Mouse (Mus musculus): ENCODE data around the gene Cpxm1. TPM values are rescaled to one million over a fixed set of nuclear protein-coding genes. Genes with fewer than 3 reads are reported as not detected.
A peak's percentile ranks its signal among the peaks of the same experiment; 100 is the strongest.

Gene Cpxm1
- polyA plus RNA-seq, 2 experiments: 108 to 112 TPM

DNA sequence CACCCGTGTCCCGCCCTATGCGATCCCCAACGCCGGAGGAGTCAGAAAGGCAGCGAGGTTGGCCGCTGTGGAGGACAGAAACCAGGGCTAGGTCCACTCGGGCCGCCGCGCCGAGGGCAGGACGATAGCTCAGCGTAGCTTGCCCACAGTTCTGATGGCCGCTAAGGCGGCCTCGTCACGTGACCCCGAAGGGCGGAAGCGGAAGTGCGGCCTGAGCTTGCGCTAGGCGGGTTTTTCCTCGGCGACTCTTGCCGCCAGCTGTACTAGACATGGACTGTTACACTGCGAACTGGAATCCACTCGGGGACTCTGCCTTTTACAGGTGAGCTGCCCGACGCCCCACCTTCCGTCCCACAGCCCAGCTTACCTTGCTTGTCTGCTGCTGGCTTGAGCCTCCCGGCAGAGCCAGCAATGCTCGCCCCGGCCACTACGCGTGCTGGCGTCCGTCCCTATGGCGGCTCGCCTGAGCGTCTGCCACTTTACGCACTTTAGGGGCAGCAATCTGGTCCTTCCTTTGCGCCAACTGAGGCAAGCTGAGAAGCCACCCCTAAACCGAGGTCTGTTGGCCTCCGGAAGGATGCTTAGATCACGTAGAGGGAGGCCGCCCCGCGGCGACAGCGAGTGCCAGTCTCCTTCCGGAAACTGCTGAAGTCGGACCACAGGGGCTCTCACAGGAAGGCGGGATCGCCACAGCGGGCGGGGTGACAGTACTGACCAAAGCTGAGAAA lies 26.9 kb upstream of the Cpxm1 start, which contains the start of the genes Vps16 and Pced1a:
Vps16 (plus strand) TSS at position 214 of the 728 bp plus-strand sequence.
Pced1a (minus strand) TSS at position 576 of the 728 bp plus-strand sequence.
- peaks cover 17% of the 10 kb centered on the region for H3K4me1 ChIP-seq (ENCODE audit: control insufficient read depth, insufficient read depth, low read length)
- peak; percentile 80; the same call in 1 of the 2 replicates for TF ChIP-seq POLR2A (IDR thresholded peaks at IDR 0.05; ENCODE audit: borderline replicate concordance, extremely low read depth, insufficient read depth, insufficient read length)
- peak within 1 kb of the TSS; percentile 89 for H3K4me2 ChIP-seq (replicated peaks; ENCODE audit: low read depth, low read length, severe bottlenecking)
- peak within 1 kb of the TSS; percentile 70 for H3K9ac ChIP-seq (ENCODE audit: low read depth, low read length, severe bottlenecking)
- no peaks in the 10 kb centered on the region for H3K27me3 ChIP-seq (ENCODE audit: control insufficient read depth, insufficient read depth, low read length)
- peak within 1 kb of the TSS; percentile 95 for H3K27ac ChIP-seq (replicated peaks; ENCODE audit: low read depth, low read length)
- under 1% methylated on average over 58 of the region's 58 CpGs for WGBS
- peak within 1 kb of the TSS; percentile 71 for H3K4me3 ChIP-seq (replicated peaks; ENCODE audit: low read length)
- peak; percentile 97 for ATAC-seq (ENCODE audit: low FRiP score, low read depth)
- H3K9me3 ChIP-seq (ENCODE audit: control insufficient read depth, low read length): no peaks in the 10 kb centered on the region
- 0 out of 2 replicates have a peak, but pooled peaks cover 7% of the 10 kb centered on the region for H3K36me3 ChIP-seq (ENCODE audit: control insufficient read depth, insufficient read depth, low read length)
- peak; percentile 90 for DNase-seq (ENCODE audit: low spot score)

- Histone ChIP-seq H3K27ac (replicated peaks; ENCODE audit: low read depth, low read length) (peak overlapping the region; percentile 95), H3K4me2 (replicated peaks; ENCODE audit: low read depth, low read length, severe bottlenecking) (peak overlapping the region; percentile 89), H3K27me3 (ENCODE audit: control insufficient read depth, insufficient read depth, low read length) (no peaks in the 10 kb centered on the region), H3K9me3 (ENCODE audit: control insufficient read depth, low read length) (no peaks in the 10 kb centered on the region), H3K4me3 (replicated peaks; ENCODE audit: low read length) (peak overlapping the region; percentile 71), H3K36me3 (ENCODE audit: control insufficient read depth, insufficient read depth, low read length) (peaks cover 14% of the 10 kb centered on the region), H3K4me1 (ENCODE audit: control insufficient read depth, insufficient read depth, low read length) (peaks cover 17% of the 10 kb centered on the region), H3K9ac (ENCODE audit: low read depth, low read length, severe bottlenecking) (peak overlapping the region; percentile 70)
- DNase-seq (ENCODE audit: low spot score) (peak; percentile 68), ATAC-seq (ENCODE audit: low FRiP score, low read depth) (peak; percentile 74)
- whole genome bisulfite sequencing: 16% methylated on average over 45 of the region's 49 CpGs
- TF ChIP-seq POLR2A (IDR thresholded peaks at IDR 0.05; ENCODE audit: borderline replicate concordance, extremely low read depth, insufficient read depth, insufficient read length): no peak; the same call in 1 of the 2 replicates
These were observed 26.2 kb upstream of the Cpxm1 start for GRCm38 (mm10) chr2:130423397-130424125.

GRCm38 (mm10) chr2:130421781-130422620 lies 24.6 kb upstream of the Cpxm1 start:
- DNase-seq (ENCODE audit: low spot score) (no peak), ATAC-seq (ENCODE audit: low FRiP score, low read depth) (no peak)
- Histone ChIP-seq H3K27me3 (ENCODE audit: control insufficient read depth, insufficient read depth, low read length) (no peaks in the 10 kb centered on the region), H3K4me3 (replicated peaks; ENCODE audit: low read length) (no peak overlapping the region), H3K36me3 (ENCODE audit: control insufficient read depth, insufficient read depth, low read length) (peaks cover 17% of the 10 kb centered on the region), H3K4me2 (replicated peaks; ENCODE audit: low read depth, low read length, severe bottlenecking) (no peak overlapping the region), H3K4me1 (ENCODE audit: control insufficient read depth, insufficient read depth, low read length) (peaks cover 17% of the 10 kb centered on the region), H3K9me3 (ENCODE audit: control insufficient read depth, low read length) (no peaks in the 10 kb centered on the region), H3K9ac (ENCODE audit: low read depth, low read length, severe bottlenecking) (no peak overlapping the region), H3K27ac (replicated peaks; ENCODE audit: low read depth, low read length) (no peak overlapping the region)
- WGBS: 96% methylated on average over 26 of the region's 26 CpGs
- TF ChIP-seq POLR2A (IDR thresholded peaks at IDR 0.05; ENCODE audit: borderline replicate concordance, extremely low read depth, insufficient read depth, insufficient read length): no peak

GRCm38 (mm10) chr2:130414094-130414856 lies 16.9 kb upstream of the Cpxm1 start:
- DNase-seq (ENCODE audit: low spot score): no peak
- peaks cover 13% of the 10 kb centered on the region for H3K4me1 ChIP-seq (ENCODE audit: control insufficient read depth, insufficient read depth, low read length)
- peaks cover 14% of the 10 kb centered on the region for H3K36me3 ChIP-seq (ENCODE audit: control insufficient read depth, insufficient read depth, low read length)
- no peaks in the 10 kb centered on the region for H3K9me3 ChIP-seq (ENCODE audit: control insufficient read depth, low read length)
- WGBS: 81% methylated on average over 6 of the region's 6 CpGs
- H3K4me2 ChIP-seq (replicated peaks; ENCODE audit: low read depth, low read length, severe bottlenecking): no peak overlapping the region
- H3K4me3 ChIP-seq (replicated peaks; ENCODE audit: low read length): no peak overlapping the region
- H3K9ac ChIP-seq (ENCODE audit: low read depth, low read length, severe bottlenecking): no peak overlapping the region
- TF ChIP-seq POLR2A (IDR thresholded peaks at IDR 0.05; ENCODE audit: borderline replicate concordance, extremely low read depth, insufficient read depth, insufficient read length): no peak
- no peak for ATAC-seq (ENCODE audit: low FRiP score, low read depth)
- no peaks in the 10 kb centered on the region for H3K27me3 ChIP-seq (ENCODE audit: control insufficient read depth, insufficient read depth, low read length)
- no peak overlapping the region for H3K27ac ChIP-seq (replicated peaks; ENCODE audit: low read depth, low read length)

Data from limb, embryonic 14.5 days (tissue).